Mouse (Mus musculus): ENCODE results near the gene Nktr. TPM values are rescaled to one million over a fixed set of nuclear protein-coding genes. Genes with fewer than 3 reads are reported as not detected.

The Nktr gene
- polyA plus RNA-seq, 1 experiment from 2014 or later = 17.3 TPM

- no peak overlapping the region for H3K4me2 ChIP-seq (ENCODE audit: low read depth, low read length)
- ATAC-seq = no peak
- no peak overlapping the region for H3K9ac ChIP-seq (replicated peaks)
- 73% methylated on average over 7 of the region's 7 CpGs for WGBS (ENCODE audit: insufficient replicate concordance)
- no peak overlapping the region for H3K27ac ChIP-seq (ENCODE audit: low read depth)
- H3K4me3 ChIP-seq (ENCODE audit: low read depth, low read length) = no peak overlapping the region
- no peaks in the 10 kb centered on the region for H3K9me3 ChIP-seq (ENCODE audit: low read length)
- no peaks in the 10 kb centered on the region for H3K4me1 ChIP-seq (ENCODE audit: insufficient read depth)
- no peak for DNase-seq
- TF ChIP-seq EP300 (IDR thresholded peaks at IDR 0.05; ENCODE audit: low read depth) (no peak), CTCF (IDR thresholded peaks at IDR 0.05; ENCODE audit: low read depth) (no peak)
- H3K36me3 ChIP-seq (replicated peaks; ENCODE audit: insufficient read depth, low read length) = peaks cover 15% of the 10 kb centered on the region
- H3K27me3 ChIP-seq (ENCODE audit: insufficient read depth, low read length) = no peaks in the 10 kb centered on the region
Measured at GRCm38 (mm10) chr9:121684702-121685101, 34.3 kb upstream of the Nktr start.

GRCm38 (mm10) chr9:121690200-121690651 is 28.7 kb upstream of the Nktr start:
- ATAC-seq (no peak), DNase-seq (no peak)
- no peak overlapping the region for H3K4me2 ChIP-seq (ENCODE audit: low read depth, low read length)
- H3K36me3 ChIP-seq (replicated peaks; ENCODE audit: insufficient read depth, low read length) = peaks cover 7% of the 10 kb centered on the region
- no peak overlapping the region for H3K4me3 ChIP-seq (ENCODE audit: low read depth, low read length)
- H3K9ac ChIP-seq (replicated peaks) = no peak overlapping the region
- TF ChIP-seq CTCF (IDR thresholded peaks at IDR 0.05; ENCODE audit: low read depth) = no peak
- TF ChIP-seq EP300 (IDR thresholded peaks at IDR 0.05; ENCODE audit: low read depth) = no peak
- 85% methylated on average over 15 of the region's 15 CpGs for WGBS (ENCODE audit: insufficient replicate concordance)
- H3K9me3 ChIP-seq (ENCODE audit: low read length) = no peaks in the 10 kb centered on the region
- H3K4me1 ChIP-seq (ENCODE audit: insufficient read depth) = no peaks in the 10 kb centered on the region
- no peaks in the 10 kb centered on the region for H3K27me3 ChIP-seq (ENCODE audit: insufficient read depth, low read length)
- no peak overlapping the region for H3K27ac ChIP-seq (ENCODE audit: low read depth)

- DNase-seq (no peak), ATAC-seq (no peak)
- 83% methylated on average over 7 of the region's 7 CpGs for WGBS (ENCODE audit: insufficient replicate concordance)
- H3K4me3 ChIP-seq (ENCODE audit: low read depth, low read length) = no peak overlapping the region
- H3K36me3 ChIP-seq (replicated peaks; ENCODE audit: insufficient read depth, low read length) = peaks cover 4% of the 10 kb centered on the region
- TF ChIP-seq EP300 (IDR thresholded peaks at IDR 0.05; ENCODE audit: low read depth) (no peak), CTCF (IDR thresholded peaks at IDR 0.05; ENCODE audit: low read depth) (no peak)
- no peak overlapping the region for H3K9ac ChIP-seq (replicated peaks)
- no peaks in the 10 kb centered on the region for H3K27me3 ChIP-seq (ENCODE audit: insufficient read depth, low read length)
- no peaks in the 10 kb centered on the region for H3K4me1 ChIP-seq (ENCODE audit: insufficient read depth)
- no peaks in the 10 kb centered on the region for H3K9me3 ChIP-seq (ENCODE audit: low read length)
- H3K27ac ChIP-seq (ENCODE audit: low read depth) = no peak overlapping the region
- no peak overlapping the region for H3K4me2 ChIP-seq (ENCODE audit: low read depth, low read length)
Measured at GRCm38 (mm10) chr9:121690734-121691133, 28.2 kb upstream of the Nktr start.

- DNase-seq = no peak
- Histone ChIP-seq H3K27ac (ENCODE audit: low read depth) (no peak overlapping the region), H3K9ac (replicated peaks) (no peak overlapping the region), H3K4me1 (ENCODE audit: insufficient read depth) (no peaks in the 10 kb centered on the region), H3K9me3 (ENCODE audit: low read length) (no peaks in the 10 kb centered on the region), H3K4me3 (ENCODE audit: low read depth, low read length) (no peak overlapping the region), H3K4me2 (ENCODE audit: low read depth, low read length) (no peak overlapping the region), H3K36me3 (replicated peaks; ENCODE audit: insufficient read depth, low read length) (0 out of 2 replicates have a peak, but pooled peaks cover 5% of the 10 kb centered on the region), H3K27me3 (ENCODE audit: insufficient read depth, low read length) (no peaks in the 10 kb centered on the region)
- WGBS (ENCODE audit: insufficient replicate concordance) = 76% methylated on average over 12 of the region's 12 CpGs
- no peak for ATAC-seq
- TF ChIP-seq CTCF (IDR thresholded peaks at IDR 0.05; ENCODE audit: low read depth) (no peak), EP300 (IDR thresholded peaks at IDR 0.05; ENCODE audit: low read depth) (no peak)
Measured at GRCm38 (mm10) chr9:121694736-121695135, 24.2 kb upstream of the Nktr start.

- no peaks in the 10 kb centered on the region for H3K9me3 ChIP-seq (ENCODE audit: low read length)
- H3K4me3 ChIP-seq (ENCODE audit: low read depth, low read length) = no peak overlapping the region
- no peak for ATAC-seq
- no peak overlapping the region for H3K9ac ChIP-seq (replicated peaks)
- no peak overlapping the region for H3K27ac ChIP-seq (ENCODE audit: low read depth)
- no peaks in the 10 kb centered on the region for H3K27me3 ChIP-seq (ENCODE audit: insufficient read depth, low read length)
- TF ChIP-seq EP300 (IDR thresholded peaks at IDR 0.05; ENCODE audit: low read depth) = no peak
- no peak for TF ChIP-seq CTCF (IDR thresholded peaks at IDR 0.05; ENCODE audit: low read depth)
- H3K4me1 ChIP-seq (ENCODE audit: insufficient read depth) = no peaks in the 10 kb centered on the region
- no peak for DNase-seq
- 90% methylated on average over 9 of the region's 9 CpGs for WGBS (ENCODE audit: insufficient replicate concordance)
- H3K36me3 ChIP-seq (replicated peaks; ENCODE audit: insufficient read depth, low read length) = 0 out of 2 replicates have a peak, but pooled peaks cover 5% of the 10 kb centered on the region
- no peak overlapping the region for H3K4me2 ChIP-seq (ENCODE audit: low read depth, low read length)
Measured at GRCm38 (mm10) chr9:121696626-121697025, 22.3 kb upstream of the Nktr start.

GRCm38 (mm10) chr9:121697150-121698049 is 21.6 kb upstream of the Nktr start:
- DNase-seq (peak; percentile 66), ATAC-seq (peak; percentile 50)
- Histone ChIP-seq H3K4me3 (ENCODE audit: low read depth, low read length) (no peak overlapping the region), H3K27me3 (ENCODE audit: insufficient read depth, low read length) (no peaks in the 10 kb centered on the region), H3K4me2 (ENCODE audit: low read depth, low read length) (no peak overlapping the region), H3K9ac (replicated peaks) (no peak overlapping the region), H3K36me3 (replicated peaks; ENCODE audit: insufficient read depth, low read length) (0 out of 2 replicates have a peak, but pooled peaks cover 5% of the 10 kb centered on the region), H3K9me3 (ENCODE audit: low read length) (no peaks in the 10 kb centered on the region), H3K4me1 (ENCODE audit: insufficient read depth) (no peaks in the 10 kb centered on the region), H3K27ac (ENCODE audit: low read depth) (no peak overlapping the region)
- 88% methylated on average over 1 of the region's 1 CpGs for WGBS (ENCODE audit: insufficient replicate concordance)
- TF ChIP-seq CTCF (IDR thresholded peaks at IDR 0.05; ENCODE audit: low read depth) (peak; percentile 99), EP300 (IDR thresholded peaks at IDR 0.05; ENCODE audit: low read depth) (no peak)
